In genomic region chr7:24260000-24260312, GRCm38 (mm10) we compare ENCODE assay signal across 27 mouse cellular contexts. TPM values are rescaled to one million over a fixed set of nuclear protein-coding genes. Genes with fewer than 3 reads are reported as not detected.
"Had no signal": no experiment of that assay in that cellular context is flagged by ENCODE, and none has a peak within 500 bp of the region (broad histone marks: within the 10 kb centered on the region; RNA-seq: fewer than 3 reads in every experiment).

No protein-coding gene starts in this region.

- H3K9me3 ChIP-seq: embryonic facial prominence, embryonic 10.5 days; embryonic facial prominence, embryonic 12.5 days; embryonic facial prominence, embryonic 13.5 days; embryonic facial prominence, embryonic 15.5 days; forebrain, embryonic 10.5 days; forebrain, embryonic 12.5 days; forebrain, embryonic 13.5 days; forebrain, embryonic 15.5 days had no signal

- DNase-seq: cerebellum, adult 2 months; cerebellum, adult 8-10 months; cerebellum, adult 9-10 months; cerebellum, adult 9-11 months; cerebellum, postnatal 10 days; cerebellum, postnatal 14 days; cerebellum, postnatal 25 days; cerebellum, postnatal 36 days; embryo, embryonic 11 days; forebrain, postnatal 0 days; gastrocnemius, adult 2 months; gastrocnemius, postnatal 10 days; gastrocnemius, postnatal 14 days; gastrocnemius, postnatal 25 days; gastrocnemius, postnatal 36 days; heart, adult 18-20 months had no signal

- H3K27ac ChIP-seq: embryonic facial prominence, embryonic 10.5 days; embryonic facial prominence, embryonic 12.5 days; embryonic facial prominence, embryonic 13.5 days; embryonic facial prominence, embryonic 15.5 days; forebrain, embryonic 10.5 days; forebrain, embryonic 12.5 days; forebrain, embryonic 13.5 days; forebrain, embryonic 15.5 days; gastrocnemius, adult 2 months had no signal

- H3K9ac ChIP-seq: embryonic facial prominence, embryonic 12.5 days; embryonic facial prominence, embryonic 13.5 days; embryonic facial prominence, embryonic 15.5 days; forebrain, embryonic 12.5 days; forebrain, embryonic 13.5 days; forebrain, embryonic 15.5 days; forebrain, postnatal 0 days had no signal

- H3K4me3 ChIP-seq: embryonic facial prominence, embryonic 10.5 days; embryonic facial prominence, embryonic 12.5 days; embryonic facial prominence, embryonic 13.5 days; embryonic facial prominence, embryonic 15.5 days; erythroblast, embryonic 14.5 days; forebrain, embryonic 10.5 days; forebrain, embryonic 12.5 days; forebrain, embryonic 13.5 days; forebrain, embryonic 15.5 days; gastrocnemius, adult 2 months had no signal

- H3K27me3 ChIP-seq: embryonic facial prominence, embryonic 12.5 days; embryonic facial prominence, embryonic 13.5 days; embryonic facial prominence, embryonic 15.5 days; forebrain, embryonic 12.5 days; forebrain, embryonic 13.5 days; forebrain, embryonic 15.5 days had no signal

- H3K4me2 ChIP-seq: embryonic facial prominence, embryonic 12.5 days; embryonic facial prominence, embryonic 13.5 days; embryonic facial prominence, embryonic 15.5 days; forebrain, embryonic 12.5 days; forebrain, embryonic 13.5 days; forebrain, embryonic 15.5 days had no signal

- ATAC-seq: forebrain, embryonic 13.5 days; forebrain, embryonic 14.5 days; forebrain, embryonic 15.5 days; forebrain, embryonic 16.5 days; forebrain, postnatal 0 days had no signal

RNA-seq across cellular contexts. Expression of gene Zfp108, which starts 5.4 kb away (rescaled TPM):
- polyA plus RNA-seq: erythroblast, embryonic 14.5 days had no signal

RNA-seq across cellular contexts. Expression of gene Zfp93, which starts 10.3 kb away (rescaled TPM):
- polyA plus RNA-seq: erythroblast, embryonic 14.5 days had no signal

RNA-seq across cellular contexts. Expression of gene Zfp109, which starts 22.6 kb away (rescaled TPM):
- polyA plus RNA-seq: erythroblast, embryonic 14.5 days had no signal

RNA-seq across cellular contexts. Expression of gene Zfp61, which starts 41.1 kb away (rescaled TPM):
- polyA plus RNA-seq: erythroblast, embryonic 14.5 days had no signal

RNA-seq across cellular contexts. Expression of gene Zfp111, which starts 48.7 kb away (rescaled TPM):
- polyA plus RNA-seq: erythroblast, embryonic 14.5 days had no signal
